Mouse (Mus musculus): ENCODE data around the gene Dusp21. TPM values are rescaled to one million over a fixed set of nuclear protein-coding genes. Genes with fewer than 3 reads are reported as not detected.

Dusp21 gene
- not detected for polyA plus RNA-seq (2017; shearing (Covaris generic))

GRCm38 (mm10) chrX:18145557-18145956, at the start of gene Dusp21:
Gene Dusp21 (plus strand): TSS chrX:18145857.

GRCm38 (mm10) chrX:18162192-18162857, 16.7 kb downstream of the Dusp21 start, which contains the start of gene Kdm6a:
Gene Kdm6a (plus strand): TSS chrX:18162575.

Other genes starting within 250 kb of the Dusp21 start
- 47.0 TPM for gene Kdm6a, start 16.7 kb downstream of the Dusp21 start, polyA plus RNA-seq (2017; shearing (Covaris generic))